In the genomic region with DNA sequence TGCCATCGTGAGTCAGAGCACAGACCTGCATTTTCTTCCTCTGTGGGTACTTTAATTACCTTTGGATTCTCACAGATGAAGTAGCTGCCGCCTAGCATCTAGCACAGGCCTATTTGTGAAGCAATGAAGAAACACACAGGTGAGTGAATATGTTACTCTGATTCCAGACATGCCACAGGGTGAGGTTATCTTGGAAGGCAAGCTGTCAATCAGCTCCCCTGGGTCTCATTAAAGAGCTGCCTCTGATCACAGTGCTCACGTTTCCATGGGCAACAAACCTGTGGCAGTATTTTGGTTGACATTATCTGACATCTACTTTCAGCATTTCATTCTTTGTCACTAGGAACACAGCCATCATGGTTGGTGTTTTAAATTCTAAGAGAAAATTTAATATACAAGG, we compare ENCODE assay signal across 25 mouse cellular contexts.
"Had no signal": no experiment of that assay in that cellular context is flagged by ENCODE, and none has a peak within 500 bp of the region (broad histone marks: within the 10 kb centered on the region; RNA-seq: fewer than 3 reads in every experiment).

No protein-coding gene starts in this region.

- H3K4me2 ChIP-seq: limb, embryonic 13.5 days; liver, embryonic 12.5 days; liver, embryonic 15.5 days; lung, embryonic 15.5 days; neural tube, embryonic 12.5 days; neural tube, embryonic 15.5 days; stomach, embryonic 15.5 days had no signal

- H3K27me3 ChIP-seq: limb, embryonic 13.5 days; liver, embryonic 12.5 days; liver, embryonic 15.5 days; lung, embryonic 15.5 days; megakaryocyte, embryonic 14.5 days; neural tube, embryonic 12.5 days; neural tube, embryonic 15.5 days; stomach, embryonic 15.5 days had no signal

- H3K36me3 ChIP-seq: limb, embryonic 10.5 days; limb, embryonic 13.5 days; liver, embryonic 12.5 days; liver, embryonic 15.5 days; lung, embryonic 15.5 days; neural tube, embryonic 12.5 days; neural tube, embryonic 15.5 days; stomach, embryonic 15.5 days had no signal

- DNase-seq: kidney, adult 2 months; kidney, postnatal 25 days; layer of hippocampus, adult 9-11 months; liver; lung, adult 18-20 months; lung, postnatal 10 days; lung, postnatal 36 days; retina, postnatal 1 day; right cerebral cortex, postnatal 25 days; spleen, adult 18-20 months; thymus, adult 18-20 months; thymus, postnatal 14 days; thymus, postnatal 4 days had no signal

- H3K27ac ChIP-seq: kidney, postnatal 0 days; layer of hippocampus, adult 2 months; limb, embryonic 10.5 days; limb, embryonic 13.5 days; liver, embryonic 12.5 days; liver, embryonic 15.5 days; lung, embryonic 15.5 days; neural tube, embryonic 12.5 days; neural tube, embryonic 15.5 days; stomach, embryonic 15.5 days had no signal

- H3K9me3 ChIP-seq: limb, embryonic 10.5 days; limb, embryonic 13.5 days; liver, embryonic 12.5 days; liver, embryonic 15.5 days; lung, embryonic 15.5 days; neural tube, embryonic 12.5 days; neural tube, embryonic 15.5 days; stomach, embryonic 15.5 days had no signal

- ATAC-seq: intestine, postnatal 0 days; liver, embryonic 12.5 days had no signal

- H3K4me3 ChIP-seq: layer of hippocampus, adult 2 months; limb, embryonic 10.5 days; limb, embryonic 13.5 days; liver, embryonic 12.5 days; liver, embryonic 15.5 days; lung, embryonic 15.5 days; megakaryocyte, embryonic 14.5 days; neural tube, embryonic 12.5 days; neural tube, embryonic 15.5 days; stomach, embryonic 15.5 days had no signal

- H3K9ac ChIP-seq: limb, embryonic 13.5 days; liver, embryonic 12.5 days; liver, embryonic 15.5 days; lung, embryonic 15.5 days; neural tube, embryonic 12.5 days; neural tube, embryonic 15.5 days; stomach, embryonic 15.5 days had no signal

- H3K4me1 ChIP-seq: limb, embryonic 10.5 days; limb, embryonic 13.5 days; liver, embryonic 12.5 days; liver, embryonic 15.5 days; lung, embryonic 15.5 days; megakaryocyte, embryonic 14.5 days; neural tube, embryonic 12.5 days; neural tube, embryonic 15.5 days; stomach, embryonic 15.5 days had no signal
